Mouse (Mus musculus) bone marrow macrophage, adult 2 months (primary cell): ENCODE measurements around the gene Gm7298. TPM values are rescaled to one million over a fixed set of nuclear protein-coding genes. Genes with fewer than 3 reads are reported as not detected.
"Not testable (repeated sequence)": the region's sequence is repeated elsewhere in the genome, so short reads cannot be mapped to it uniquely, and the experiment has no call there.

Source experiments
- H3K27ac ChIP-seq: 2 replicates; pipeline ENCODE4 v1.5.1; 2012; ENCODE audit warnings: low read depth, low read length; ENCODE audit not compliant: insufficient read depth
- H3K4me1 ChIP-seq: 2 replicates; pipeline ENCODE4 v1.6.1; 2012; ENCODE audit warnings: low read length; ENCODE audit not compliant: control insufficient read depth, insufficient read depth
- H3K4me3 ChIP-seq: 2 replicates; pipeline ENCODE4 v1.5.1; 2012; ENCODE audit warnings: mild to moderate bottlenecking, low read length, moderate library complexity; ENCODE audit not compliant: insufficient read depth
- CTCF ChIP-seq: IDR thresholded peaks from 2 replicates; pipeline ENCODE4 v1.5.1; 2012; ENCODE audit warnings: low read depth, mild to moderate bottlenecking, low read length, moderate library complexity
- POLR2A ChIP-seq: IDR thresholded peaks from 2 replicates; pipeline ENCODE4 v1.6.1; 2012; ENCODE audit warnings: mild to moderate bottlenecking, low read depth, low read length, borderline replicate concordance
- polyA plus RNA-seq: library from polyadenylated mRNA; stranded (reverse); fragments of >200 nt; gene quantifications from 2 replicates; pipeline ENCODE4 v1.2.4, GENCODE M21; 2012; ENCODE audit not compliant: missing spikeins, insufficient read depth, insufficient read length

The Gm7298 gene
- polyA plus RNA-seq: not detected in 2 replicates

DNA sequence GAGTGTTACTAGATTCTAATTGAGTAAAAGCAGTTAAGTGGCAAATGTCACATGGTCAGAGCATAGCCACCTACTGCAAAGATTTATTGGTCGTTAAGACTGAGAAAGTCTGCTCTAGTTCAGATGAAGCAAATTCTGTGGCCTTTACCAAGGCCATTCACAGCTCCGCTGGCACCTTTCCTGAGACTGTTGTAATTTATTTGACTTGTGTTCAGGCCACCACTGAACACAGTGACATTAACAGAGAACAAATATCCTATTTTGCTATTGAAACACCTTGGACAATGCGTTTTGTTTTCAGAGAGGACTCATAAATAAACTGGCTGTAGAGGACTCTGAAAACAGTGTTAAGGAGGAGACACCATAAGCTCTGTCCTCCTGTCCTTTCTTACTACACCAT lies at the start of gene Gm7298:
Gene Gm7298 (plus strand): TSS at position 301 of the 400 bp plus-strand sequence.
- no peak for TF ChIP-seq POLR2A
- Histone ChIP-seq H3K4me1 (no peaks in the 10 kb centered on the region), H3K27ac (no peak within 1 kb of the TSS), H3K4me3 (no peak within 1 kb of the TSS)

- TF ChIP-seq POLR2A (no peak), CTCF (no peak)
- Histone ChIP-seq H3K27ac (no peak overlapping the region), H3K4me1 (no peaks in the 10 kb centered on the region), H3K4me3 (no peak overlapping the region)
These were observed 95.3 kb downstream of the Gm7298 start for GRCm38 (mm10) chr6:121828034-121828433.

DNA sequence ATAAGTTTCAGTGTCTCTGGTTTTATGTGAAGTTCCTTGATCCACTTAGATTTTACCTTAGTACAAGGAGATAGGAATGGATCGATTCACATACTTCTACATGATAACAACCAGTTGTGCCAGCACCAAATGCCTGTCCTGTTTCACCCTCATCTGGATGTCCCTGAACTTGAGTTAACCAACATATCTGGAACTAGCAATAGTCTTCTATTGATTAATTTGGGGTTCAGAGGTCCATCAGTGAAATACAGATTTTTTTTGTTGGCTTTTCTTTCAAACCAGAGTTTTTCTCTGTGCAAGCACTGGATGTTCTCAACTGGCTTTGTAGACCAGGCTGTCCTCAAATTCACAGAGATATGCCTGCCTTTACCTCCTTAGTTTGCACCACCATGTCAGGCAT lies 103.6 kb downstream of the Gm7298 start:
- TF ChIP-seq POLR2A (no peak), CTCF (no peak)
- H3K27ac ChIP-seq: no peak overlapping the region
- no peaks in the 10 kb centered on the region for H3K4me1 ChIP-seq
- no peak overlapping the region for H3K4me3 ChIP-seq

GRCm38 (mm10) chr6:121838271-121838670 lies 105.5 kb downstream of the Gm7298 start, which contains the start of gene Mug1:
Gene Mug1, plus strand, starts transcription at chr6:121838541.
- H3K27ac ChIP-seq, H3K4me1 ChIP-seq, H3K4me3 ChIP-seq: not testable (repeated sequence)

Other genes starting within 250 kb of the Gm7298 start
- not detected in 2 replicates for gene A2m, start 97.6 kb upstream of the Gm7298 start, polyA plus RNA-seq
- gene Mug1, start 105.6 kb downstream of the Gm7298 start, polyA plus RNA-seq: not detected in 2 replicates